Mouse (Mus musculus) heart, postnatal 25 days (tissue): ENCODE measurements around the gene Lad1. TPM values are rescaled to one million over a fixed set of nuclear protein-coding genes. Genes with fewer than 3 reads are reported as not detected.

Experiments used
- DNase-seq: peaks from one replicate; pipeline ENCODE4 v3.0.0; 2022; ENCODE audit warnings: low spot score
- intact Hi-C: fragments of 180-260 bp; cut with DNase I; formaldehyde crosslinking; loops from one replicate; pipeline ENCODE4 v1.15.1; 2025
- total RNA-seq, 2 experiments: library from RNA; stranded (reverse); gene quantifications; 2 replicates each; pipeline ENCODE4 v1.2.3; 2021

The Lad1 gene
- total RNA-seq, 2 experiments from 2014 or later: 5.6 to 6.0 TPM

- intact Hi-C loops: no loop called here
- DNase-seq: no peak
Observed at GRCm38 (mm10) chr1:135799109-135799627, 19.2 kb upstream of the Lad1 start.

- intact Hi-C loops: no loop called here
- no peak for DNase-seq
Observed at GRCm38 (mm10) chr1:135800192-135800950, 18.0 kb upstream of the Lad1 start.

GRCm38 (mm10) chr1:135807546-135807945 lies 10.9 kb upstream of the Lad1 start:
- intact Hi-C loops: no loop called here

GRCm38 (mm10) chr1:135810180-135810579 lies 8.2 kb upstream of the Lad1 start:
- DNase-seq: no peak
- intact Hi-C loops: no loop called here

More at GRCm38 (mm10) chr1:135807546-135807945, 10.9 kb upstream of the Lad1 start:
- DNase-seq: no peak

GRCm38 (mm10) chr1:135811016-135811646 lies 7.3 kb upstream of the Lad1 start:
- DNase-seq: peak; percentile 48
- intact Hi-C loops: no loop called here

- intact Hi-C loops: loop anchor here (2.0 kb wide), 1 partner anchor 17 kb away; no protein-coding TSS in a partner anchor
- no peak for DNase-seq
Observed at GRCm38 (mm10) chr1:135812205-135812604, 6.2 kb upstream of the Lad1 start.

GRCm38 (mm10) chr1:135812618-135813017 lies 5.8 kb upstream of the Lad1 start:
- intact Hi-C loops: loop anchor here (2.0 kb wide), 1 partner anchor 16 kb away; no protein-coding TSS in a partner anchor
- DNase-seq: no peak

GRCm38 (mm10) chr1:135813071-135813470 lies 5.3 kb upstream of the Lad1 start:
- intact Hi-C loops: loop anchor here (2.0 kb wide), 1 partner anchor 16 kb away; no protein-coding TSS in a partner anchor
- no peak for DNase-seq

GRCm38 (mm10) chr1:135813687-135814395 lies 4.6 kb upstream of the Lad1 start:
- DNase-seq: no peak
- intact Hi-C loops: loop anchor here (2.0 kb wide), 1 partner anchor 15 kb away; no protein-coding TSS in a partner anchor

- no peak for DNase-seq
- intact Hi-C loops: no loop called here
Observed at GRCm38 (mm10) chr1:135814531-135814930, 3.9 kb upstream of the Lad1 start.

- DNase-seq: no peak
- intact Hi-C loops: no loop called here
Observed at GRCm38 (mm10) chr1:135817595-135817994, 803 bp upstream of the Lad1 start.

GRCm38 (mm10) chr1:135820071-135820470 lies 1.7 kb downstream of the Lad1 start:
- no peak for DNase-seq
- intact Hi-C loops: no loop called here

- DNase-seq: no peak
- intact Hi-C loops: no loop called here
Observed at GRCm38 (mm10) chr1:135820736-135821364, 2.5 kb downstream of the Lad1 start.

- intact Hi-C loops: no loop called here
- DNase-seq: no peak
Observed at GRCm38 (mm10) chr1:135821780-135822179, 3.4 kb downstream of the Lad1 start.

- DNase-seq: no peak
- intact Hi-C loops: loop anchor here (2.0 kb wide), 1 partner anchor 16 kb away; no protein-coding TSS in a partner anchor
Observed at GRCm38 (mm10) chr1:135828918-135829317, 10.5 kb downstream of the Lad1 start.

- DNase-seq: no peak
Observed at GRCm38 (mm10) chr1:135834206-135834859, 15.9 kb downstream of the Lad1 start.

GRCm38 (mm10) chr1:135834983-135835382 lies 16.6 kb downstream of the Lad1 start:
- intact Hi-C loops: no loop called here
- no peak for DNase-seq

More at GRCm38 (mm10) chr1:135834206-135834859, 15.9 kb downstream of the Lad1 start:
- intact Hi-C loops: no loop called here

GRCm38 (mm10) chr1:135835716-135836483 lies 17.5 kb downstream of the Lad1 start, which contains the start of gene Tnnt2:
TSS of gene Tnnt2 (plus strand) at chr1:135836354.
- intact Hi-C loops: no loop called here

More at GRCm38 (mm10) chr1:135835716-135836483, 17.5 kb downstream of the Lad1 start, which contains the start of gene Tnnt2:
- peak; percentile 46 for DNase-seq
